Mouse (Mus musculus) gastrocnemius, postnatal 14 days (tissue): ENCODE results near the gene Fam57b. TPM values are rescaled to one million over a fixed set of nuclear protein-coding genes. Genes with fewer than 3 reads are reported as not detected.

Source experiments
- DNase-seq: peaks from one replicate; pipeline ENCODE4 v3.0.0; 2021; ENCODE audit warnings: mixed read lengths
- intact Hi-C: fragments of 180-260 bp; cut with DNase I; formaldehyde crosslinking; loops from one replicate; pipeline ENCODE4 v1.15.1; 2025; ENCODE audit warnings: low total_unique reads
- total RNA-seq, 2 experiments: library from RNA; stranded (reverse); gene quantifications; 2 replicates each; pipeline ENCODE4 v1.2.3; 2021

Gene Fam57b
- total RNA-seq, 2 experiments from 2014 or later = 12.5 to 14.2 TPM

- intact Hi-C loops = no loop called here
- DNase-seq = no peak
These were observed 1.8 kb upstream of the Fam57b start for GRCm38 (mm10) chr7:126795387-126796317.

GRCm38 (mm10) chr7:126796350-126796932 is 1.0 kb upstream of the Fam57b start:
- intact Hi-C loops = no loop called here
- no peak for DNase-seq

GRCm38 (mm10) chr7:126798127-126799049 is 920 bp downstream of the Fam57b start:
- no peak for DNase-seq
- intact Hi-C loops = no loop called here

GRCm38 (mm10) chr7:126799050-126799467 is 1.6 kb downstream of the Fam57b start:
- DNase-seq = peak; percentile 97
- intact Hi-C loops = no loop called here

- peak; percentile 82 for DNase-seq
- intact Hi-C loops = no loop called here
These were observed 2.2 kb downstream of the Fam57b start for GRCm38 (mm10) chr7:126799468-126800268.

- no peak for DNase-seq
- intact Hi-C loops = no loop called here
These were observed 3.0 kb downstream of the Fam57b start for GRCm38 (mm10) chr7:126800269-126801056.

- DNase-seq = no peak
- intact Hi-C loops = no loop called here
These were observed 3.6 kb downstream of the Fam57b start for GRCm38 (mm10) chr7:126801057-126801422.

GRCm38 (mm10) chr7:126802134-126802889 is 4.8 kb downstream of the Fam57b start:
- intact Hi-C loops = no loop called here

GRCm38 (mm10) chr7:126803181-126803580 is 5.7 kb downstream of the Fam57b start:
- intact Hi-C loops = no loop called here
- DNase-seq = no peak

More at GRCm38 (mm10) chr7:126802134-126802889, 4.8 kb downstream of the Fam57b start:
- peak; percentile 68 for DNase-seq

GRCm38 (mm10) chr7:126803751-126804150 is 6.3 kb downstream of the Fam57b start:
- DNase-seq = no peak
- intact Hi-C loops = no loop called here

GRCm38 (mm10) chr7:126806956-126807355 is 9.5 kb downstream of the Fam57b start:
- no peak for DNase-seq
- intact Hi-C loops = no loop called here

- intact Hi-C loops = no loop called here
- no peak for DNase-seq
These were observed 9.9 kb downstream of the Fam57b start for GRCm38 (mm10) chr7:126807405-126807804.

- intact Hi-C loops = no loop called here
- DNase-seq = peak; percentile 90
These were observed 11.4 kb downstream of the Fam57b start for GRCm38 (mm10) chr7:126808703-126809455.

- intact Hi-C loops = no loop called here
- no peak for DNase-seq
These were observed 12.4 kb downstream of the Fam57b start for GRCm38 (mm10) chr7:126809723-126810369.

GRCm38 (mm10) chr7:126815726-126816222 is 18.3 kb downstream of the Fam57b start:
- intact Hi-C loops = no loop called here
- no peak for DNase-seq

- intact Hi-C loops = no loop called here
- DNase-seq = no peak
These were observed 19.0 kb downstream of the Fam57b start for GRCm38 (mm10) chr7:126816494-126816893.
